Mouse (Mus musculus) MEL (cell line): ENCODE measurements around the gene Fgfr2. TPM values are rescaled to one million over a fixed set of nuclear protein-coding genes. Genes with fewer than 3 reads are reported as not detected.

Source experiments
- DNase-seq: peaks from one replicate; pipeline ENCODE4 v3.0.0; 2011; ENCODE audit warnings: low read depth, low spot score
- H3K27ac ChIP-seq: 2 replicates; pipeline ENCODE4 v1.5.1; 2012; ENCODE audit warnings: low read depth, mild to moderate bottlenecking, control low read depth, low read length, moderate library complexity; ENCODE audit not compliant: control insufficient read depth
- H3K27me3 ChIP-seq, 2 experiments: fragments of 150-350 bp in 1 of 2; sonication (generic) in 1 of 2; 2 replicates each; pipeline ENCODE4 v1.6.1; 2012; ENCODE audit warnings: low read length in 2 of 2, mild to moderate bottlenecking in 2 of 2, improper control_type of control experiment in 1 of 2, moderate library complexity in 1 of 2; ENCODE audit not compliant: insufficient read depth in 2 of 2, control insufficient read depth in 1 of 2
- H3K36me3 ChIP-seq, 2 experiments: 2 replicates each; pipeline ENCODE4 v1.6.1; 2012 to 2014; ENCODE audit warnings: low read length in 2 of 2, improper control_type of control experiment in 1 of 2, inconsistent platforms in 1 of 2, mild to moderate bottlenecking in 1 of 2; ENCODE audit not compliant: insufficient read depth in 2 of 2, control insufficient read depth in 1 of 2
- H3K4me1 ChIP-seq, 2 experiments: fragments of 150-350 bp in 1 of 2; sonication (generic) in 1 of 2; 2 replicates each; pipeline ENCODE4 v1.6.1; 2012; ENCODE audit warnings: low read length in 2 of 2, improper control_type of control experiment in 1 of 2, mild to moderate bottlenecking in 1 of 2; ENCODE audit not compliant: insufficient read depth in 2 of 2, control insufficient read depth in 1 of 2
- H3K4me3 ChIP-seq, 2 experiments: fragments of 150-350 bp in 1 of 2; sonication (generic) in 1 of 2; 2 replicates each; pipeline ENCODE4 v1.5.1; 2012; ENCODE audit warnings: low read depth in 2 of 2, low read length in 2 of 2, mild to moderate bottlenecking in 2 of 2, moderate library complexity in 2 of 2, control low read depth in 1 of 2, improper control_type of control experiment in 1 of 2; ENCODE audit not compliant: control insufficient read depth in 1 of 2, insufficient read depth in 1 of 2
- H3K79me2 ChIP-seq: 2 replicates; pipeline ENCODE4 v1.6.1; 2012; ENCODE audit warnings: mild to moderate bottlenecking, low read length, moderate library complexity; ENCODE audit not compliant: control insufficient read depth, poor library complexity, insufficient read depth
- H3K9ac ChIP-seq: 2 replicates; pipeline ENCODE4 v1.6.1; 2012; ENCODE audit warnings: low read depth, mild to moderate bottlenecking, control low read depth, low read length, moderate library complexity; ENCODE audit not compliant: control insufficient read depth, poor library complexity, severe bottlenecking
- H3K9me3 ChIP-seq: fragments of 150-350 bp; sonication (generic); replicated peaks from 2 replicates; pipeline ENCODE4 v1.6.1; 2012; ENCODE audit warnings: mild to moderate bottlenecking, low read length, improper control_type of control experiment, moderate library complexity; ENCODE audit not compliant: insufficient read depth
- BHLHE40 ChIP-seq: IDR thresholded peaks from 2 replicates; pipeline ENCODE4 v1.6.1; 2012; ENCODE audit warnings: low read depth, mild to moderate bottlenecking, inconsistent platforms, low read length, improper control_type of control experiment, borderline replicate concordance
- CHD1 ChIP-seq: IDR thresholded peaks from 2 replicates; pipeline ENCODE4 v1.6.1; 2012; ENCODE audit warnings: low read depth, mild to moderate bottlenecking, inconsistent platforms, low read length, improper control_type of control experiment
- CHD2 ChIP-seq: IDR thresholded peaks from 2 replicates; pipeline ENCODE4 v1.6.1; 2011; ENCODE audit warnings: low read length, improper control_type of control experiment
- CTCF ChIP-seq, 3 experiments: IDR thresholded peaks in 2 of 3; conservative IDR thresholded peaks in 1 of 3; 2 replicates each; pipeline ENCODE4 v1.5.1; 2011 to 2012; ENCODE audit warnings: low read length in 3 of 3, low read depth in 2 of 3, mild to moderate bottlenecking in 2 of 3, improper control_type of control experiment in 1 of 3, inconsistent platforms in 1 of 3, mixed read lengths in 1 of 3, moderate library complexity in 1 of 3; ENCODE audit not compliant: control insufficient read depth in 1 of 3, insufficient read depth in 1 of 3, poor library complexity in 1 of 3, severe bottlenecking in 1 of 3
- E2F4 ChIP-seq: IDR thresholded peaks from 2 replicates; pipeline ENCODE4 v1.6.1; 2011; ENCODE audit warnings: low read depth, low read length, improper control_type of control experiment, borderline replicate concordance
- ELF1 ChIP-seq: IDR thresholded peaks from 2 replicates; pipeline ENCODE4 v1.6.1; 2014; ENCODE audit warnings: low read depth, mild to moderate bottlenecking, inconsistent platforms, low read length, improper control_type of control experiment, moderate library complexity
- EP300 ChIP-seq, 2 experiments: IDR thresholded peaks; 2 replicates each; pipeline ENCODE4 v1.6.1; 2011; ENCODE audit warnings: improper control_type of control experiment in 2 of 2, low read length in 2 of 2, low read depth in 1 of 2, mild to moderate bottlenecking in 1 of 2
- ETS1 ChIP-seq: IDR thresholded peaks from 2 replicates; pipeline ENCODE4 v1.6.1; 2012; ENCODE audit warnings: low read depth, mild to moderate bottlenecking, inconsistent platforms, low read length, improper control_type of control experiment, moderate library complexity
- GATA1 ChIP-seq: IDR thresholded peaks from 2 replicates; pipeline ENCODE4 v1.6.1; 2011; ENCODE audit warnings: low read depth, low read length, improper control_type of control experiment
- HCFC1 ChIP-seq: IDR thresholded peaks from 2 replicates; pipeline ENCODE4 v1.6.1; 2012; ENCODE audit warnings: low read depth, mild to moderate bottlenecking, inconsistent platforms, low read length, improper control_type of control experiment, moderate library complexity
- JUND ChIP-seq: IDR thresholded peaks from 2 replicates; pipeline ENCODE4 v1.6.1; 2011; ENCODE audit warnings: low read depth, mild to moderate bottlenecking, improper control_type of control experiment, low read length
- KAT2A ChIP-seq: conservative IDR thresholded peaks from 2 replicates; pipeline ENCODE4 v1.6.1; 2012; ENCODE audit warnings: low read depth, low read length, improper control_type of control experiment, inconsistent platforms
- MAFK ChIP-seq: IDR thresholded peaks from 2 replicates; pipeline ENCODE4 v1.6.1; 2011; ENCODE audit warnings: low read depth, mild to moderate bottlenecking, low read length, improper control_type of control experiment, borderline replicate concordance
- MEF2A ChIP-seq: IDR thresholded peaks from 2 replicates; pipeline ENCODE4 v1.6.1; 2014; ENCODE audit warnings: low read depth, mild to moderate bottlenecking, inconsistent platforms, low read length, improper control_type of control experiment; ENCODE audit not compliant: poor library complexity, insufficient replicate concordance, severe bottlenecking; ENCODE audit errors: extremely low read depth
- MXI1 ChIP-seq: IDR thresholded peaks from 2 replicates; pipeline ENCODE4 v1.6.1; 2011; ENCODE audit warnings: mild to moderate bottlenecking, low read depth, low read length, improper control_type of control experiment
- MYB ChIP-seq: IDR thresholded peaks from 2 replicates; pipeline ENCODE4 v1.6.1; 2011; ENCODE audit warnings: mild to moderate bottlenecking, low read depth, low read length, improper control_type of control experiment
- MYC ChIP-seq: IDR thresholded peaks from 2 replicates; pipeline ENCODE4 v1.6.1; 2011; ENCODE audit warnings: low read depth, mild to moderate bottlenecking, low read length, improper control_type of control experiment, moderate library complexity
- NELFE ChIP-seq: IDR thresholded peaks from 2 replicates; pipeline ENCODE4 v1.6.1; 2011; ENCODE audit warnings: low read depth, low read length, improper control_type of control experiment
- NRF1 ChIP-seq: IDR thresholded peaks from 2 replicates; pipeline ENCODE4 v1.6.1; 2014; ENCODE audit warnings: low read depth, mild to moderate bottlenecking, inconsistent platforms, low read length, improper control_type of control experiment, moderate library complexity; ENCODE audit not compliant: poor library complexity, insufficient read depth, severe bottlenecking
- POLR2A ChIP-seq, 2 experiments: IDR thresholded peaks; 2 replicates each; pipeline ENCODE4 v1.6.1; 2011 to 2012; ENCODE audit warnings: low read length in 2 of 2, mild to moderate bottlenecking in 2 of 2, control low read depth in 1 of 2, improper control_type of control experiment in 1 of 2, low read depth in 1 of 2, moderate library complexity in 1 of 2; ENCODE audit not compliant: control insufficient read depth in 1 of 2, insufficient read depth in 1 of 2, poor library complexity in 1 of 2
- POLR2AphosphoS2 ChIP-seq: IDR thresholded peaks from 2 replicates; pipeline ENCODE4 v1.6.1; 2011; ENCODE audit warnings: low read length, improper control_type of control experiment
- POLR2AphosphoS5 ChIP-seq: IDR thresholded peaks from 2 replicates; pipeline ENCODE4 v1.6.1; 2012; ENCODE audit warnings: low read depth, borderline replicate concordance, mild to moderate bottlenecking, inconsistent platforms, low read length, moderate library complexity, mixed read lengths
- RAD21 ChIP-seq: IDR thresholded peaks from 2 replicates; pipeline ENCODE4 v1.6.1; 2011; ENCODE audit warnings: mild to moderate bottlenecking, low read depth, low read length, improper control_type of control experiment
- RCOR1 ChIP-seq: IDR thresholded peaks from 2 replicates; pipeline ENCODE4 v1.6.1; 2012; ENCODE audit warnings: low read depth, mild to moderate bottlenecking, inconsistent platforms, low read length, improper control_type of control experiment
- SIN3A ChIP-seq: IDR thresholded peaks from 2 replicates; pipeline ENCODE4 v1.6.1; 2012; ENCODE audit warnings: low read length, improper control_type of control experiment, inconsistent platforms
- SMC3 ChIP-seq: IDR thresholded peaks from 2 replicates; pipeline ENCODE4 v1.6.1; 2011; ENCODE audit warnings: low read depth, low read length, improper control_type of control experiment
- TAL1 ChIP-seq: IDR thresholded peaks from 2 replicates; pipeline ENCODE4 v1.6.1; 2012; ENCODE audit warnings: mild to moderate bottlenecking, inconsistent platforms, low read length, moderate library complexity, mixed read lengths
- TBP ChIP-seq: IDR thresholded peaks from 2 replicates; pipeline ENCODE4 v1.8.0; 2011; ENCODE audit warnings: low read depth, low read length, improper control_type of control experiment
- TCF12 ChIP-seq: IDR thresholded peaks from 2 replicates; pipeline ENCODE4 v1.6.1; 2014; ENCODE audit warnings: low read depth, mild to moderate bottlenecking, inconsistent platforms, low read length, improper control_type of control experiment, moderate library complexity
- UBTF ChIP-seq: IDR thresholded peaks from 2 replicates; pipeline ENCODE4 v1.6.1; 2012; ENCODE audit warnings: low read depth, mild to moderate bottlenecking, inconsistent platforms, low read length, improper control_type of control experiment, moderate library complexity, borderline replicate concordance; ENCODE audit not compliant: insufficient read depth
- USF1 ChIP-seq: IDR thresholded peaks from 2 replicates; pipeline ENCODE4 v1.6.1; 2014; ENCODE audit warnings: low read depth, mild to moderate bottlenecking, inconsistent platforms, low read length, improper control_type of control experiment, moderate library complexity
- USF2 ChIP-seq, 2 experiments: IDR thresholded peaks; 2 replicates each; pipeline ENCODE4 v1.6.1; 2011 to 2012; ENCODE audit warnings: improper control_type of control experiment in 2 of 2, low read length in 2 of 2, borderline replicate concordance in 1 of 2, inconsistent platforms in 1 of 2, low read depth in 1 of 2, mild to moderate bottlenecking in 1 of 2; ENCODE audit not compliant: insufficient read depth in 1 of 2
- ZC3H11A ChIP-seq: IDR thresholded peaks from 2 replicates; pipeline ENCODE4 v1.6.1; 2012; ENCODE audit warnings: low read depth, mild to moderate bottlenecking, inconsistent platforms, low read length, improper control_type of control experiment
- ZKSCAN1 ChIP-seq: IDR thresholded peaks from 2 replicates; pipeline ENCODE4 v1.6.1; 2012; ENCODE audit warnings: low read depth, mild to moderate bottlenecking, inconsistent platforms, low read length, improper control_type of control experiment, moderate library complexity
- ZMIZ1 ChIP-seq: IDR thresholded peaks from 2 replicates; pipeline ENCODE4 v1.6.1; 2012; ENCODE audit warnings: low read depth, mild to moderate bottlenecking, inconsistent platforms, low read length, improper control_type of control experiment, moderate library complexity
- ZNF384 ChIP-seq: IDR thresholded peaks from 2 replicates; pipeline ENCODE4 v1.6.1; 2012; ENCODE audit warnings: low read depth, mild to moderate bottlenecking, inconsistent platforms, low read length, improper control_type of control experiment
- polyA plus RNA-seq, 2 experiments: library from polyadenylated mRNA; stranded (reverse) in 1 of 2; unstranded in 1 of 2; fragments of >175 nt in 1 of 2; fragments of >200 nt in 1 of 2; gene quantifications; 2 replicates each; pipeline versions ENCODE4 v1.2.1 to v1.2.4; 2012; ENCODE audit warnings: low replicate concordance in 2 of 2, low read depth in 1 of 2; ENCODE audit not compliant: insufficient read length in 2 of 2, insufficient read depth in 1 of 2, missing spikeins in 1 of 2
- total RNA-seq: library from RNA; depleted of rRNA; stranded (reverse); fragments of 300-350 nt; gene quantifications from 2 replicates; pipeline ENCODE4 v1.2.3, GENCODE M21; 2012; rRNA removed

The Fgfr2 gene
- total RNA-seq (not detected in 2 replicates), polyA plus RNA-seq (not detected)

GRCm38 (mm10) chr7:133123244-133123998 is at the start of gene Fgfr2:
TSS of gene Fgfr2 (minus strand) at chr7:133123350.
- Histone ChIP-seq H3K27ac (peak within 1 kb of the TSS; percentile 99), H3K4me3 (peak within 1 kb of the TSS; percentile 97), H3K9me3 (no peaks in the 10 kb centered on the region), H3K36me3 (peaks cover 2 to 15% of the 10 kb centered on the region in 2 experiments; a peak in 3 of 4 replicates), H3K4me1 (peaks cover 0 to 12% of the 10 kb centered on the region in 2 experiments; a peak in 3 of 4 replicates), H3K27me3 (no peaks in the 10 kb centered on the region), H3K9ac (peak within 1 kb of the TSS; percentile 87), H3K79me2 (peaks cover 49% of the 10 kb centered on the region)
- DNase-seq, result peak; percentile 95
- no peak for TF ChIP-seq ZKSCAN1
- TF ChIP-seq UBTF, result no peak
- no peak for TF ChIP-seq MAFK
- no peak for TF ChIP-seq CHD2
- no peak for TF ChIP-seq RCOR1
- TF ChIP-seq TCF12, result no peak
- peak in 1 of 2 experiments; percentile 33; a peak in 2 of 4 replicates for TF ChIP-seq POLR2A (IDR thresholded peaks at IDR 0.05; ENCODE audit: control insufficient read depth in 1 of 2, insufficient read depth in 1 of 2, low read depth in 1 of 2, low read length in 2 of 2, poor library complexity in 1 of 2)
- TF ChIP-seq SMC3, result no peak
- TF ChIP-seq ELF1, result no peak
- TF ChIP-seq HCFC1, result no peak
- no peak for TF ChIP-seq GATA1
- TF ChIP-seq TBP, result peak; percentile 88
- no peak for TF ChIP-seq JUND
- no peak; the same call in 1 of the 2 replicates for TF ChIP-seq POLR2AphosphoS2
- TF ChIP-seq USF2 (IDR thresholded peaks at IDR 0.05; ENCODE audit: borderline replicate concordance in 1 of 2, insufficient read depth in 1 of 2, low read depth in 1 of 2, low read length in 2 of 2), result no peak
- TF ChIP-seq ZMIZ1, result no peak
- no peak for TF ChIP-seq POLR2AphosphoS5
- TF ChIP-seq NRF1, result peak; percentile 69
- no peak for TF ChIP-seq TAL1
- TF ChIP-seq MXI1, result no peak
- no peak for TF ChIP-seq ZC3H11A
- no peak for TF ChIP-seq USF1
- TF ChIP-seq MYC, result no peak
- no peak for TF ChIP-seq E2F4
- TF ChIP-seq MEF2A, result no peak
- no peak; a peak in 1 of 4 replicates for TF ChIP-seq EP300 (IDR thresholded peaks at IDR 0.05; ENCODE audit: low read depth in 1 of 2, low read length in 2 of 2)
- TF ChIP-seq ZNF384, result peak; percentile 97
- TF ChIP-seq RAD21, result no peak
- no peak for TF ChIP-seq CTCF (IDR thresholded peaks at IDR 0.05 in 2 of 3, conservative IDR thresholded peaks at IDR 0.05 in 1 of 3; ENCODE audit: control insufficient read depth in 1 of 3, insufficient read depth in 1 of 3, low read depth in 2 of 3, low read length in 3 of 3, poor library complexity in 1 of 3, severe bottlenecking in 1 of 3)
- peak; percentile 44 for TF ChIP-seq NELFE
- TF ChIP-seq BHLHE40, result no peak
- no peak for TF ChIP-seq KAT2A
- TF ChIP-seq SIN3A, result no peak; the same call in none of the 2 replicates
- no peak for TF ChIP-seq MYB
- no peak for TF ChIP-seq ETS1
- no peak for TF ChIP-seq CHD1
